Mouse (Mus musculus): ENCODE measurements around the gene H2al1c.
"Not testable (repeated sequence)": the region's sequence is repeated elsewhere in the genome, so short reads cannot be mapped to it uniquely, and the experiment has no call there.

The H2al1c gene

GRCm38 (mm10) chrX:11305355-11305754 is at the start of gene H2al1c:
H2al1c (plus strand) TSS chrX:11305655.
- DNase-seq (ENCODE audit: low spot score in 2 of 2) = not testable (repeated sequence)

GRCm38 (mm10) chrX:11264918-11265317 is 40.5 kb upstream of the H2al1c start:
- DNase-seq (ENCODE audit: low spot score in 2 of 2) = no peak

- DNase-seq (ENCODE audit: low spot score in 2 of 2) = peak in 1 of 2 experiments; percentile 1
These were observed 37.7 kb upstream of the H2al1c start for GRCm38 (mm10) chrX:11267791-11268190.

- no peak for DNase-seq (ENCODE audit: low spot score in 2 of 2)
These were observed 36.4 kb upstream of the H2al1c start for GRCm38 (mm10) chrX:11269074-11269473.

GRCm38 (mm10) chrX:11273190-11273589 is 32.3 kb upstream of the H2al1c start:
- DNase-seq (ENCODE audit: low spot score in 2 of 2) = no peak

- DNase-seq (ENCODE audit: low spot score in 2 of 2) = no peak
These were observed 28.4 kb upstream of the H2al1c start for GRCm38 (mm10) chrX:11277083-11277482.

- no peak for DNase-seq (ENCODE audit: low spot score in 2 of 2)
These were observed 24.7 kb upstream of the H2al1c start for GRCm38 (mm10) chrX:11280741-11281140.

GRCm38 (mm10) chrX:11288306-11288882 is 17.1 kb upstream of the H2al1c start:
- no peak for DNase-seq (ENCODE audit: low spot score in 2 of 2)

- no peak for DNase-seq (ENCODE audit: low spot score in 2 of 2)
These were observed 16.2 kb upstream of the H2al1c start for GRCm38 (mm10) chrX:11289244-11289643.

- not testable (repeated sequence) for DNase-seq (ENCODE audit: low spot score in 2 of 2)
These were observed 6.5 kb upstream of the H2al1c start, which contains the start of gene H2al1a for GRCm38 (mm10) chrX:11298957-11299356. H2al1a (plus strand) TSS chrX:11299257.

- not testable (repeated sequence) for DNase-seq (ENCODE audit: low spot score in 2 of 2)
These were observed 3.3 kb upstream of the H2al1c start, which contains the start of gene H2al1b for GRCm38 (mm10) chrX:11302132-11302531. H2al1b (plus strand) TSS chrX:11302432.

- not testable (repeated sequence) for DNase-seq (ENCODE audit: low spot score in 2 of 2)
These were observed 3.1 kb downstream of the H2al1c start, which contains the start of gene H2al1d for GRCm38 (mm10) chrX:11308524-11308923. H2al1d (plus strand) TSS chrX:11308824.

GRCm38 (mm10) chrX:11311634-11312033 is 6.2 kb downstream of the H2al1c start, which contains the start of gene H2al1e:
H2al1e (plus strand) TSS chrX:11311934.
- not testable (repeated sequence) for DNase-seq (ENCODE audit: low spot score in 2 of 2)

GRCm38 (mm10) chrX:11314858-11315257 is 9.4 kb downstream of the H2al1c start, which contains the start of gene H2al1f:
H2al1f (plus strand) TSS chrX:11315158.
- not testable (repeated sequence) for DNase-seq (ENCODE audit: low spot score in 2 of 2)

GRCm38 (mm10) chrX:11317956-11318355 is 12.5 kb downstream of the H2al1c start, which contains the start of gene H2al1g:
H2al1g (plus strand) TSS chrX:11318256.
- not testable (repeated sequence) for DNase-seq (ENCODE audit: low spot score in 2 of 2)

- DNase-seq (ENCODE audit: low spot score in 2 of 2) = not testable (repeated sequence)
These were observed 15.7 kb downstream of the H2al1c start, which contains the start of gene H2al1h for GRCm38 (mm10) chrX:11321192-11321591. H2al1h (plus strand) TSS chrX:11321492.

- not testable (repeated sequence) for DNase-seq (ENCODE audit: low spot score in 2 of 2)
These were observed 18.9 kb downstream of the H2al1c start, which contains the start of gene H2al1i for GRCm38 (mm10) chrX:11324359-11324758. H2al1i (plus strand) TSS chrX:11324659.

GRCm38 (mm10) chrX:11327522-11327921 is 22.1 kb downstream of the H2al1c start, which contains the start of gene H2al1j:
H2al1j (plus strand) TSS chrX:11327822.
- DNase-seq (ENCODE audit: low spot score in 2 of 2) = not testable (repeated sequence)

- DNase-seq (ENCODE audit: low spot score in 2 of 2) = no peak
These were observed 40.3 kb downstream of the H2al1c start for GRCm38 (mm10) chrX:11345762-11346161.

- DNase-seq (ENCODE audit: low spot score in 2 of 2) = no peak
These were observed 41.3 kb downstream of the H2al1c start for GRCm38 (mm10) chrX:11346756-11347155.
